Mouse (Mus musculus) cerebellum, adult 2 months (tissue): Measurements from ENCODE around the gene Prkcb.

Source experiments
- CTCF ChIP-seq: fragments of 200-500 bp; IDR thresholded peaks from 2 replicates; pipeline ENCODE4 v1.5.1; 2011; ENCODE audit warnings: low read depth, mild to moderate bottlenecking, control low read depth, low read length, moderate library complexity, borderline replicate concordance; ENCODE audit not compliant: insufficient read depth
- POLR2A ChIP-seq: fragments of 200-500 bp; IDR thresholded peaks from 2 replicates; pipeline ENCODE4 v1.6.1; 2011; ENCODE audit warnings: low read length, control low read depth, borderline replicate concordance; ENCODE audit not compliant: insufficient read depth

- TF ChIP-seq POLR2A (no peak), CTCF (no peak)
These were observed 130.0 kb downstream of the Prkcb start for GRCm38 (mm10) chr7:122418551-122418950.
